Mouse (Mus musculus): ENCODE results near the gene Atl3. TPM values are rescaled to one million over a fixed set of nuclear protein-coding genes. Genes with fewer than 3 reads are reported as not detected.

The Atl3 gene
- polyA plus RNA-seq, 1 experiment from 2014 or later, result 9.2 TPM

- peak overlapping the region; percentile 100 for H3K27ac ChIP-seq (ENCODE audit: low read length)
- H3K4me3 ChIP-seq (ENCODE audit: low read length), result peak overlapping the region; percentile 100
- H3K4me2 ChIP-seq (ENCODE audit: low read depth, low read length), result peak overlapping the region; percentile 82
- H3K9me3 ChIP-seq (replicated peaks; ENCODE audit: control insufficient read depth, low read length), result no peaks in the 10 kb centered on the region
- H3K9ac ChIP-seq (ENCODE audit: low read length), result peak overlapping the region; percentile 100
- no peak for ATAC-seq (replicated peaks; ENCODE audit: extremely low read depth, insufficient read depth, low FRiP score)
- H3K27me3 ChIP-seq (ENCODE audit: control insufficient read depth, insufficient read depth, low read length), result no peaks in the 10 kb centered on the region
- 8% methylated on average over 12 of the region's 12 CpGs for WGBS
- H3K36me3 ChIP-seq (ENCODE audit: control insufficient read depth, insufficient read depth), result no peaks in the 10 kb centered on the region
- H3K4me1 ChIP-seq (ENCODE audit: control insufficient read depth, insufficient read depth, low read length), result peaks cover 13% of the 10 kb centered on the region
Observed at GRCm38 (mm10) chr19:7481541-7482265, 12.1 kb upstream of the Atl3 start.

- no peaks in the 10 kb centered on the region for H3K27me3 ChIP-seq (ENCODE audit: control insufficient read depth, insufficient read depth, low read length)
- peak overlapping the region; percentile 100 for H3K9ac ChIP-seq (ENCODE audit: low read length)
- peaks cover 13% of the 10 kb centered on the region for H3K4me1 ChIP-seq (ENCODE audit: control insufficient read depth, insufficient read depth, low read length)
- H3K4me3 ChIP-seq (ENCODE audit: low read length), result peak overlapping the region; percentile 100
- 0% methylated on average over 7 of the region's 7 CpGs for WGBS
- H3K27ac ChIP-seq (ENCODE audit: low read length), result peak overlapping the region; percentile 100
- H3K4me2 ChIP-seq (ENCODE audit: low read depth, low read length), result peak overlapping the region; percentile 82
- H3K9me3 ChIP-seq (replicated peaks; ENCODE audit: control insufficient read depth, low read length), result no peaks in the 10 kb centered on the region
- no peaks in the 10 kb centered on the region for H3K36me3 ChIP-seq (ENCODE audit: control insufficient read depth, insufficient read depth)
- no peak for ATAC-seq (replicated peaks; ENCODE audit: extremely low read depth, insufficient read depth, low FRiP score)
Observed at GRCm38 (mm10) chr19:7482266-7482598, 11.6 kb upstream of the Atl3 start.

- under 1% methylated on average over 79 of the region's 80 CpGs for WGBS
- H3K4me3 ChIP-seq (ENCODE audit: low read length), result peak within 1 kb of the TSS; percentile 100
- no peaks in the 10 kb centered on the region for H3K9me3 ChIP-seq (replicated peaks; ENCODE audit: control insufficient read depth, low read length)
- H3K27me3 ChIP-seq (ENCODE audit: control insufficient read depth, insufficient read depth, low read length), result no peaks in the 10 kb centered on the region
- H3K9ac ChIP-seq (ENCODE audit: low read length), result peak within 1 kb of the TSS; percentile 100
- H3K27ac ChIP-seq (ENCODE audit: low read length), result peak within 1 kb of the TSS; percentile 100
- H3K4me1 ChIP-seq (ENCODE audit: control insufficient read depth, insufficient read depth, low read length), result peaks cover 14% of the 10 kb centered on the region
- peak within 1 kb of the TSS; percentile 82 for H3K4me2 ChIP-seq (ENCODE audit: low read depth, low read length)
- peak; percentile 91 for ATAC-seq (replicated peaks; ENCODE audit: extremely low read depth, insufficient read depth, low FRiP score)
- H3K36me3 ChIP-seq (ENCODE audit: control insufficient read depth, insufficient read depth), result no peaks in the 10 kb centered on the region
Observed at GRCm38 (mm10) chr19:7482599-7483511, 11.0 kb upstream of the Atl3 start, which contains the start of gene Rtn3. Gene Rtn3, minus strand, starts transcription at chr19:7483281.

- peaks cover 16% of the 10 kb centered on the region for H3K4me1 ChIP-seq (ENCODE audit: control insufficient read depth, insufficient read depth, low read length)
- H3K4me3 ChIP-seq (ENCODE audit: low read length), result peak overlapping the region; percentile 100
- no peaks in the 10 kb centered on the region for H3K9me3 ChIP-seq (replicated peaks; ENCODE audit: control insufficient read depth, low read length)
- ATAC-seq (replicated peaks; ENCODE audit: extremely low read depth, insufficient read depth, low FRiP score), result no peak
- H3K27me3 ChIP-seq (ENCODE audit: control insufficient read depth, insufficient read depth, low read length), result no peaks in the 10 kb centered on the region
- under 1% methylated on average over 6 of the region's 6 CpGs for WGBS
- no peaks in the 10 kb centered on the region for H3K36me3 ChIP-seq (ENCODE audit: control insufficient read depth, insufficient read depth)
- peak overlapping the region; percentile 61 for H3K9ac ChIP-seq (ENCODE audit: low read length)
- peak overlapping the region; percentile 100 for H3K27ac ChIP-seq (ENCODE audit: low read length)
- peak overlapping the region; percentile 63 for H3K4me2 ChIP-seq (ENCODE audit: low read depth, low read length)
Observed at GRCm38 (mm10) chr19:7483512-7483882, 10.3 kb upstream of the Atl3 start.

- H3K4me3 ChIP-seq (ENCODE audit: low read length), result no peak overlapping the region; the same call in 1 of the 2 replicates
- peaks cover 16% of the 10 kb centered on the region for H3K4me1 ChIP-seq (ENCODE audit: control insufficient read depth, insufficient read depth, low read length)
- WGBS, result 25% methylated on average over 5 of the region's 5 CpGs
- H3K4me2 ChIP-seq (ENCODE audit: low read depth, low read length), result peak overlapping the region; percentile 63
- H3K27ac ChIP-seq (ENCODE audit: low read length), result peak overlapping the region; percentile 100; the same call in 1 of the 2 replicates
- H3K9ac ChIP-seq (ENCODE audit: low read length), result peak overlapping the region; percentile 61; the same call in 1 of the 2 replicates
- H3K36me3 ChIP-seq (ENCODE audit: control insufficient read depth, insufficient read depth), result no peaks in the 10 kb centered on the region
- H3K27me3 ChIP-seq (ENCODE audit: control insufficient read depth, insufficient read depth, low read length), result no peaks in the 10 kb centered on the region
- H3K9me3 ChIP-seq (replicated peaks; ENCODE audit: control insufficient read depth, low read length), result no peaks in the 10 kb centered on the region
- no peak for ATAC-seq (replicated peaks; ENCODE audit: extremely low read depth, insufficient read depth, low FRiP score)
Observed at GRCm38 (mm10) chr19:7484076-7484475, 9.8 kb upstream of the Atl3 start.

GRCm38 (mm10) chr19:7487680-7488079, 6.2 kb upstream of the Atl3 start:
- Histone ChIP-seq H3K4me1 (ENCODE audit: control insufficient read depth, insufficient read depth, low read length) (peaks cover 7% of the 10 kb centered on the region), H3K4me2 (ENCODE audit: low read depth, low read length) (peak overlapping the region; percentile 19; the same call in 1 of the 2 replicates), H3K9me3 (replicated peaks; ENCODE audit: control insufficient read depth, low read length) (no peaks in the 10 kb centered on the region), H3K27ac (ENCODE audit: low read length) (peak overlapping the region; percentile 24; the same call in 1 of the 2 replicates), H3K27me3 (ENCODE audit: control insufficient read depth, insufficient read depth, low read length) (no peaks in the 10 kb centered on the region), H3K9ac (ENCODE audit: low read length) (no peak overlapping the region), H3K36me3 (ENCODE audit: control insufficient read depth, insufficient read depth) (no peaks in the 10 kb centered on the region), H3K4me3 (ENCODE audit: low read length) (no peak overlapping the region)
- 46% methylated on average over 8 of the region's 8 CpGs for WGBS
- no peak for ATAC-seq (replicated peaks; ENCODE audit: extremely low read depth, insufficient read depth, low FRiP score)

- H3K9ac ChIP-seq (ENCODE audit: low read length), result no peak overlapping the region
- WGBS, result 84% methylated on average over 6 of the region's 6 CpGs
Observed at GRCm38 (mm10) chr19:7491960-7492359, 1.9 kb upstream of the Atl3 start.

GRCm38 (mm10) chr19:7492682-7493081, 1.2 kb upstream of the Atl3 start:
- Histone ChIP-seq H3K36me3 (ENCODE audit: control insufficient read depth, insufficient read depth) (no peaks in the 10 kb centered on the region), H3K4me1 (ENCODE audit: control insufficient read depth, insufficient read depth, low read length) (peaks cover 9% of the 10 kb centered on the region), H3K9me3 (replicated peaks; ENCODE audit: control insufficient read depth, low read length) (no peaks in the 10 kb centered on the region), H3K27me3 (ENCODE audit: control insufficient read depth, insufficient read depth, low read length) (no peaks in the 10 kb centered on the region), H3K4me3 (ENCODE audit: low read length) (no peak overlapping the region), H3K9ac (ENCODE audit: low read length) (no peak overlapping the region), H3K4me2 (ENCODE audit: low read depth, low read length) (no peak overlapping the region), H3K27ac (ENCODE audit: low read length) (no peak overlapping the region)
- no peak for ATAC-seq (replicated peaks; ENCODE audit: extremely low read depth, insufficient read depth, low FRiP score)
- 93% methylated on average over 2 of the region's 2 CpGs for WGBS

More at GRCm38 (mm10) chr19:7491960-7492359, 1.9 kb upstream of the Atl3 start:
- Histone ChIP-seq H3K36me3 (ENCODE audit: control insufficient read depth, insufficient read depth) (no peaks in the 10 kb centered on the region), H3K4me2 (ENCODE audit: low read depth, low read length) (no peak overlapping the region), H3K27ac (ENCODE audit: low read length) (no peak overlapping the region), H3K27me3 (ENCODE audit: control insufficient read depth, insufficient read depth, low read length) (no peaks in the 10 kb centered on the region), H3K4me3 (ENCODE audit: low read length) (no peak overlapping the region), H3K9me3 (replicated peaks; ENCODE audit: control insufficient read depth, low read length) (no peaks in the 10 kb centered on the region), H3K4me1 (ENCODE audit: control insufficient read depth, insufficient read depth, low read length) (peaks cover 9% of the 10 kb centered on the region)
- no peak for ATAC-seq (replicated peaks; ENCODE audit: extremely low read depth, insufficient read depth, low FRiP score)

Data from heart, embryonic 16.5 days (tissue).